Mouse (Mus musculus): Measurements from ENCODE around the gene Kat2b.
"Not testable (repeated sequence)": the region's sequence is repeated elsewhere in the genome, so short reads cannot be mapped to it uniquely, and the experiment has no call there.

The Kat2b gene

GRCm38 (mm10) chr17:53661056-53661840 lies 94.6 kb downstream of the Kat2b start:
- no peak for DNase-seq (ENCODE audit: low spot score)

DNA sequence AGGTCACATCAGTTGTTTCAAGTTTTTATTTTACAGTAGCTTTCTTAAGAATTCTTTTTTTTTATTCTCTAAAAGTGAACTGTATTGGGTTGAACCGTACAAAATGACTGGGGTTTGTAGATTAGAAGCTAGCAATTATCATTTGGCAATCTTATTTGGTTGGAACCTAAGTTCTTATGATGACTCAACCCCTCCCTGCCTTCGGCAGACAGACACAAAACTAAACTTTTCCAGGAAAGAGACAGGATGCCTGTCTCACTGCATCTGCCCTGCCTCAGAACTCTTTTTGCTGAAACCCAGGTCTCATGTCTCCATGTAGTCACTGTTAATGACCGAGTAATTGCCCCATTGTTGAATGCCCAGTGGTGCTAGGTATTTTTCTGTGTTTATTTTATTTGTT lies 97.6 kb downstream of the Kat2b start:
- DNase-seq (ENCODE audit: low spot score), result no peak

DNA sequence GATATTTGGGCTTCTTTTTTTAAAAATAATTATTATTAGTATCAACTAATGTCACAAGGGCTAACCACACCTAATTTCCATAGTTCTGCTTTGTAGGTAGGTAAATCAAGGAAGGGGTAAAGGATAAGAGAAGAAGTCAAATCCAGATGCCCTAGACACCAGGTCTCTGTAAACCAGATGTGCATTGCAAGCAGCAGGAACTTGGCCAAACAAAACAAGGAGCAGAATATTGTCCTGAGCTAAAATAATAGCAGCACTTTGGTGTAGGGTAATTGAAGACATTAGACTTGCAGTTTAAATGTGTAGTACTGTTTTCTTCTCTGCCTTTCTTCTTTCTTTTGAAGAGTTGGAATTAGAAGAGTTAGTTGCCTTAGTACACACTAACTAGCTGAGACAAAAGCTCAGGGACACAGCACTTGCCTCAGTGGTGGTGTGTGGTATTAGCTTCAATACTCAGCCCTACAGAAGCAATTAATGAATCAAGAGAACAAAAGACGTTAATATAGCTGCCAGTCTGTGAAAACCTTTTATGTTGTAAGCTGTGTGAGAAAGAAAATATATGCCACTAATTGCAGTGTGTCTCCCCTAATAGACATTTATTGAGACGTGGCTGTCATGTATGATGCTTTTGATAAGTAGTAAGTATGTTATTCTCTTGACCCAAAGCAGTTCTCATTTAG lies 98.2 kb downstream of the Kat2b start:
- DNase-seq (ENCODE audit: low spot score), result no peak

DNA sequence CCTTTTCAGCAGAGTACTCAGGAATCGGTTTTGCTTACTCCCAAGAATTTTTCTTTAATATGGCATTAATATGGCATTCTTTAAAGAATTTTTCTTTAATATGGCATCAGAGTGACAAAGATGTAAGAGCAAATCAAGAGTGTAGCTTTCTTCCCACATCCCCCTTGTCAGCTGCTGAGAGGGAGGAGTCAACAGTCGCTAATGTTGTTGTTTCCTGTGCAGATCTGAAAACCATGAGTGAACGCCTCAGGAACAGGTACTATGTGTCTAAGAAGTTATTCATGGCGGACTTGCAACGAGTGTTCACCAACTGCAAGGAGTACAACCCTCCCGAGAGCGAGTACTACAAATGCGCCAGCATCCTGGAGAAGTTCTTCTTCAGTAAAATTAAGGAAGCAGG lies 103.8 kb downstream of the Kat2b start:
- DNase-seq (ENCODE audit: low spot score), result no peak

DNA sequence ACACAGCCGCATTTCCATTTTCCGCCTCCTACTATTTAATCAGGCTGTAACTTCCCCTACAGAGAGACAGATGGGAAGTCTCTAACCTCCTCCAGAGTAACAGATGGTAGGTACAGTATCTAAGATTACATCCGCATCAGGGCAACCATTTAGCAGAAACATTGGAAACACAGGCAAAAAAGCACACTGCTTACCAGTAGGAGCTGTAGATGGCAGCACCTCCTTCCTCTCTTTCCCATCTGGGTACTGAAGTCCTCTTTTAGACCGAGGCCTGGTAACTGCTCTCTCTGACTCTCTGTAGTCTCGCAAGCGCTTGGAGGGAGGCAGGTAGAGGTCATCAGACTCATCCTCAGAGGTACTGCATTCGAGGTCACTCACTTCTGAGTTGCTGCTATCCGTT lies 112.1 kb downstream of the Kat2b start:
- DNase-seq (ENCODE audit: low spot score), result no peak

GRCm38 (mm10) chr17:53688321-53688720 lies 121.7 kb downstream of the Kat2b start:
- no peak for DNase-seq (ENCODE audit: low spot score)

DNA sequence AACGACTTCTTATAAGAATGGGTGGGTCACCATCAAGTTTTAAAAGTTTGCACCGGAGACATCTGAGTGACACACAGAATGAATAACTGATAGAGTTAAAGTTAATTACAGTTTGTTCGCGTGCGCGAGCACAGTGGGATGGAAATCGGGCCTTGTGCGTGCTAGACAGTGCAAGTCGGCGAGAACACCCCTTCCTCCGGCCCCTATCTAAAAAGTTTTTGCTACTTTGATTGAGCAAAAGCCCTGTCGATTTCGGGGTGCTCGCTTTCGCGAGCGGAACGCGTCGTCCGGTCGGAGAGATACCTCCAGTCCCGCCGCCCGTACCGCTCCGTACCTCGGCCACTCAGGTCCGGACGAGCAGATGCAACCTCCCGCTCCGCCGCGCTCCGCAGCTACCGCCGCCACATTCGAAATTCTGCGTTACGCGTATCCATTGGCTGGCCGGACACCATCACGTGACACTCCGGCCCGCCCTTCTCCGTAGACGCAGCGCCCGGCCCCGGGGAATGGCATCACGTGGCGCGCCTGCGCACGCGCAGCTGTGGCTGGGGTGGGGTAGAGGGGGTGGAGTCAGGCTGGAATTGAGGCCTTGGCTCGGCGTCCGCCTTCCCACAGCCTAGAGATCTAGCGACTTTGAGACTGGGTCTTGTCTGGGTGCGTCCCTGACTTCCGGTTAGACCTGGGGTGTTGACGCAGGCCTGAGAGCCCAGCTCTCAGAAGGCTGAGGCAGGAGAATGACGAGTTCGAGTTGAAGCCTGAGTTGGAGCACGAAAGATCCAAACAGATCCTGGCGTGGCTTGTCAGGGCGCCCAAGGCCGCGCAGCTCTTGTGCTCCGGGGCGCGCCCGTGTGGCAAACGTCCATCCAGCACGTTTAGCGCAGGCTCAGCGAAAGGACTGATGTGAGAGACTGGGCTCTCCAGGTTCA lies 122.5 kb downstream of the Kat2b start, which contains the start of gene Sgo1:
Sgo1 (minus strand) TSS at position 457 of the 926 bp plus-strand sequence.
- peak; percentile 98 for DNase-seq (ENCODE audit: low spot score)

DNA sequence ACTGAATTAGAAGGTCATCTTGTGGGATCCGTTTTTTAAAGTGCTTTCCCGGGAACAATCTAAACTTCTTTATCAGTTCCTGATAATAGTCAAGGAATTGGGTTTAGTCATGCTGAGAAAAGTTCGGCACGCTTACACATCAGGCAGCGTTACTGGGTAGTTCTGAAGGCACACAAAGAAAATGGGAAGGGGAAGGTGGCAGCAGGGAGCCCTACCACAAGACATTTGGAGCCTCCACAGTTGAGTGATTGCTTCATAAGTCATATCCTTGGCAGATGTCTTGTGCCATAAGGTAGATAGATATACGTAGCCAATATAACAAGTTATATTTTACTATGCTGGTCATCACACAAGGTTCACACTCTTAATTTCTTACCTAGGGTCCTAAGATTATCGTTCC lies 123.3 kb downstream of the Kat2b start:
- no peak for DNase-seq (ENCODE audit: low spot score)

- DNase-seq (ENCODE audit: low spot score), result no peak
These were observed 127.4 kb downstream of the Kat2b start for GRCm38 (mm10) chr17:53694039-53694438.

- DNase-seq (ENCODE audit: low spot score), result not testable (repeated sequence)
These were observed 130.9 kb downstream of the Kat2b start for GRCm38 (mm10) chr17:53697521-53697920.

DNA sequence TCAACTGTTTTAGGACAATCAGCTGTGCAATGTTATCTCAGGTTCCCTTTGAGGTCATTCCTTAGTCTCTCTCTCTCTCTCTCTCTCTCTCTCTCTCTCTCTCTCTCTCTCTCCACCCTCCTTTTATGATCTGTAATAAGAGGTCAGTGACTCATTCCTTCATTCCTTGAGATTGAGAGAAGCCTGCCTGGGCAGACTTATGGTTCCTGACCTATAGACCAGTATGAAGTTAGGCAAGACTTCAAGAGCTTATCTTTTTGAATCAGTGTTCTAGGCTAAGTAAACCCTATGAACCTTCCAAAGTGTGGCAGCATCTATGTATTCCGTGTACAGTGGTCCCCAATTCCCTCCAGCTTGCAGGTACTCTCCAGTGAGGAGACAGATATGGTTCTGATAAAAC lies 147.8 kb downstream of the Kat2b start:
- no peak for DNase-seq (ENCODE audit: low spot score)

GRCm38 (mm10) chr17:53715161-53715560 lies 148.5 kb downstream of the Kat2b start:
- DNase-seq (ENCODE audit: low spot score), result not testable (repeated sequence)

DNA sequence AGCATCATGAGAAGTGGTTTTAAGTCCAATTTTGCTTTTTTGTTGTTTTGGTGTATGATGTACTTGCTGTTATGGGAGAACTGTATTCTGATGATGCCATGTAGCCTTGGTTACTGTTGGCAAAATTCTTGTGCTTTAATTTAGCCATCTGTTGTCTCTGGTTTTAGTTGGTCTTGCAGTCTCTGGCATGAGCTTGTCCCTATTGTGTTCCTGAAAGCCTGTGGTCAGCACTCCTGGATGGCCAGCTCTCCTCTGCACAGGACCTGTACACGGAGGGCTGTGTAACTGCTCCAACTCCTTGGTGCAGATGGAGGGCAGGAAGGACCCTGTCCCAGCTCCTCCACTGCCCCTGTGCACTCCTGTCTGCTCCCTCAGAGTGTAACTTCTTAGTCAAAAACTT lies 151.8 kb downstream of the Kat2b start:
- no peak for DNase-seq (ENCODE audit: low spot score)

- not testable (repeated sequence) for DNase-seq (ENCODE audit: low spot score)
These were observed 152.3 kb downstream of the Kat2b start for GRCm38 (mm10) chr17:53718916-53719315.

All from T-cell, adult 2 months (primary cell).